Mouse (Mus musculus) intestine, embryonic 14.5 days (tissue): ENCODE data around the gene Rdh9. TPM values are rescaled to one million over a fixed set of nuclear protein-coding genes. Genes with fewer than 3 reads are reported as not detected.

Experiments used
- polyA plus RNA-seq: library from polyadenylated mRNA; unstranded; fragments of >200 nt; fragmentation: Nextera tagmentation; extraction: Ambion mirVana; gene quantifications from 2 replicates; pipeline ENCODE4 v1.2.1, GENCODE M21; 2014

Gene Rdh9
- polyA plus RNA-seq, 1 experiment from 2014 or later = 0.07 TPM

Other genes starting within 250 kb of the Rdh9 start
- 4.0 and 5.5 TPM in 2 replicates for gene Nxph4, start 241.8 kb upstream of the Rdh9 start, polyA plus RNA-seq
- 92.1 and 96.6 TPM in 2 replicates for gene Lrp1, start 155.2 kb upstream of the Rdh9 start, polyA plus RNA-seq
- gene Stat6, start 133.4 kb upstream of the Rdh9 start, polyA plus RNA-seq = 28.5 and 29.4 TPM in 2 replicates
- 8.8 and 8.9 TPM in 2 replicates for gene Nemp1, start 109.5 kb upstream of the Rdh9 start, polyA plus RNA-seq
- 7.4 and 7.5 TPM in 2 replicates for gene Nab2, start 107.8 kb upstream of the Rdh9 start, polyA plus RNA-seq
- gene Myo1a, start 71.2 kb upstream of the Rdh9 start, polyA plus RNA-seq = 11.5 and 15.3 TPM in 2 replicates
- 5.3 and 8.3 TPM in 2 replicates for gene Tac2, start 51.9 kb upstream of the Rdh9 start, polyA plus RNA-seq
- 3.9 and 4.1 TPM in 2 replicates for gene Zbtb39, start 36.8 kb upstream of the Rdh9 start, polyA plus RNA-seq
- gene Gpr182, start 24.7 kb upstream of the Rdh9 start, polyA plus RNA-seq = 0.39 and 0.43 TPM in 2 replicates
- gene Rdh1, start 16.7 kb upstream of the Rdh9 start, polyA plus RNA-seq = 0.07 TPM in 1 of 2 replicates, not detected in the other
- not detected in 2 replicates for gene Rdh16f1, start 16.6 kb upstream of the Rdh9 start, polyA plus RNA-seq
- gene Rdh16, start 24.8 kb downstream of the Rdh9 start, polyA plus RNA-seq = not detected in 2 replicates
- gene Rdh19, start 73.5 kb downstream of the Rdh9 start, polyA plus RNA-seq = not detected in 2 replicates
- gene Rdh16f2, start 90.1 kb downstream of the Rdh9 start, polyA plus RNA-seq = 0.14 TPM in 1 of 2 replicates, not detected in the other
- 0.14 TPM in 1 of 2 replicates, not detected in the other for gene Rdh7, start 112.4 kb downstream of the Rdh9 start, polyA plus RNA-seq
- gene Sdr9c7, start 122.1 kb downstream of the Rdh9 start, polyA plus RNA-seq = not detected in 2 replicates
- not detected in 2 replicates for gene Hsd17b6, start 231.2 kb downstream of the Rdh9 start, polyA plus RNA-seq
- 85.8 and 89.1 TPM in 2 replicates for gene Prim1, start 238.8 kb downstream of the Rdh9 start, polyA plus RNA-seq